Mouse (Mus musculus) retina, postnatal 7 days (tissue): ENCODE results near the gene Pxt1.
A peak's percentile ranks its signal among the peaks of the same experiment; 100 is the strongest.

Experiments
- DNase-seq: peaks from one replicate; pipeline ENCODE4 v3.0.0-alpha.2; 2012; ENCODE audit warnings: low read depth, low spot score

Pxt1 gene

GRCm38 (mm10) chr17:28913940-28914339, 29.7 kb downstream of the Pxt1 start:
- no peak for DNase-seq

GRCm38 (mm10) chr17:28913200-28913599, 30.4 kb downstream of the Pxt1 start:
- no peak for DNase-seq

GRCm38 (mm10) chr17:28910139-28910538, 33.5 kb downstream of the Pxt1 start:
- DNase-seq, result no peak

- DNase-seq, result no peak
Observed at GRCm38 (mm10) chr17:28909252-28909941, 34.2 kb downstream of the Pxt1 start.

GRCm38 (mm10) chr17:28907959-28908358, 35.7 kb downstream of the Pxt1 start:
- DNase-seq, result no peak

- DNase-seq, result no peak
Observed at GRCm38 (mm10) chr17:28905377-28905916, 38.2 kb downstream of the Pxt1 start.

GRCm38 (mm10) chr17:28904546-28905376, 38.9 kb downstream of the Pxt1 start:
- DNase-seq, result peak; percentile 54

GRCm38 (mm10) chr17:28901559-28901958, 42.1 kb downstream of the Pxt1 start:
- no peak for DNase-seq

- no peak for DNase-seq
Observed at GRCm38 (mm10) chr17:28899427-28899826, 44.2 kb downstream of the Pxt1 start.

- no peak for DNase-seq
Observed at GRCm38 (mm10) chr17:28898249-28898648, 45.4 kb downstream of the Pxt1 start.

GRCm38 (mm10) chr17:28897817-28898216, 45.8 kb downstream of the Pxt1 start:
- DNase-seq, result no peak

- DNase-seq, result no peak
Observed at GRCm38 (mm10) chr17:28896095-28896780, 47.4 kb downstream of the Pxt1 start.

- no peak for DNase-seq
Observed at GRCm38 (mm10) chr17:28895217-28895875, 48.3 kb downstream of the Pxt1 start.

GRCm38 (mm10) chr17:28894050-28894767, 49.4 kb downstream of the Pxt1 start:
- no peak for DNase-seq

- DNase-seq, result no peak
Observed at GRCm38 (mm10) chr17:28886266-28886665, 57.4 kb downstream of the Pxt1 start.

GRCm38 (mm10) chr17:28885231-28885630, 58.4 kb downstream of the Pxt1 start:
- DNase-seq, result no peak
